In genomic region chr13:21752356-21752755, GRCm38 (mm10) we compare ENCODE assay signal across 8 mouse cellular contexts. TPM values are rescaled to one million over a fixed set of nuclear protein-coding genes. Genes with fewer than 3 reads are reported as not detected.
DNase-seq lines count a peak whose midpoint lies in the region; ATAC-seq and TF ChIP-seq lines count a peak whose summit lies in the region.

No protein-coding gene starts in this region.

- peaks cover 23% of the 10 kb centered on the region for H3K4me1 ChIP-seq in limb, embryonic 14.5 days (ENCODE audit: control insufficient read depth, insufficient read depth, low read length)

- peak; percentile 22 for DNase-seq in heart, adult 11 months
- DNase-seq in heart, postnatal 4 days, result no peak
- DNase-seq in thymus, postnatal 25 days, result peak; percentile 16
- DNase-seq in thymus, postnatal 36 days, result no peak
- no peak for DNase-seq in limb, embryonic 14.5 days (ENCODE audit: low spot score)
- DNase-seq in frontal cortex, adult 2 months (ENCODE audit: extremely low spot score in 1 of 2, low spot score in 1 of 2), result no peak
- no peak for DNase-seq in kidney, adult 18-20 months
- DNase-seq in left cerebral cortex, adult 18-20 months (ENCODE audit: low spot score in 2 of 2), result no peak

- H3K27ac ChIP-seq in limb, embryonic 14.5 days (replicated peaks; ENCODE audit: low read depth, low read length), result peak overlapping the region; percentile 89

- H3K36me3 ChIP-seq in limb, embryonic 14.5 days (ENCODE audit: control insufficient read depth, insufficient read depth, low read length), result no peaks in the 10 kb centered on the region

- H3K27me3 ChIP-seq in limb, embryonic 14.5 days (ENCODE audit: control insufficient read depth, insufficient read depth, low read length), result no peaks in the 10 kb centered on the region

- H3K4me2 ChIP-seq in limb, embryonic 14.5 days (replicated peaks; ENCODE audit: low read depth, low read length, severe bottlenecking), result peak overlapping the region; percentile 62

- TF ChIP-seq POLR2A in limb, embryonic 14.5 days (IDR thresholded peaks at IDR 0.05; ENCODE audit: borderline replicate concordance, extremely low read depth, insufficient read depth, insufficient read length), result 0 out of 2 replicates have a peak, but pooled peaks have one; percentile 32

- H3K9ac ChIP-seq in limb, embryonic 14.5 days (ENCODE audit: low read depth, low read length, severe bottlenecking), result no peak overlapping the region

- H3K9me3 ChIP-seq in limb, embryonic 14.5 days (ENCODE audit: control insufficient read depth, low read length), result no peaks in the 10 kb centered on the region

- no peak for ATAC-seq in limb, embryonic 14.5 days (ENCODE audit: low FRiP score, low read depth)

- 39% methylated on average over 3 of the region's 3 CpGs for WGBS in limb, embryonic 14.5 days

- 0 out of 2 replicates have a peak overlapping the region, but pooled peaks have one; percentile 43 for H3K4me3 ChIP-seq in limb, embryonic 14.5 days (replicated peaks; ENCODE audit: low read length)

RNA-seq across cellular contexts. Expression of gene Hist1h2ak, which starts 1.3 kb away (rescaled TPM):
- 100 to 1,000 TPM; 186 to 191 TPM for total RNA-seq in heart, postnatal 4 days (2021)
- polyA plus RNA-seq in limb, embryonic 14.5 days (2012; rRNA removed), result 26.8 and 28.1 TPM in 2 replicates
- polyA plus RNA-seq in limb, embryonic 14.5 days (2014; fragmentation: Nextera tagmentation; extraction: Ambion mirVana), result 11.0 and 17.9 TPM in 2 replicates
- polyA plus RNA-seq in frontal cortex, adult 2 months (2012; rRNA removed), result 1.1 and 1.7 TPM in 2 replicates
- total RNA-seq in left cerebral cortex, adult 18-20 months (2021), result 10 to 100 TPM; 10.2 to 19.7 TPM

RNA-seq across cellular contexts. Expression of gene Hist1h2bn, which starts 1.6 kb away (rescaled TPM):
- total RNA-seq in heart, postnatal 4 days (2021), result 100 to 1,000 TPM; 295 to 300 TPM
- polyA plus RNA-seq in limb, embryonic 14.5 days (2012; rRNA removed), result 15.3 and 18.4 TPM in 2 replicates
- 3.2 and 3.4 TPM in 2 replicates for polyA plus RNA-seq in limb, embryonic 14.5 days (2014; fragmentation: Nextera tagmentation; extraction: Ambion mirVana)
- polyA plus RNA-seq in frontal cortex, adult 2 months (2012; rRNA removed), result 0.82 and 1.9 TPM in 2 replicates
- 1 to 10 TPM; 6.3 to 9.2 TPM for total RNA-seq in left cerebral cortex, adult 18-20 months (2021)

RNA-seq across cellular contexts. Expression of gene Hist1h4k, which starts 2.1 kb away (rescaled TPM):
- total RNA-seq in heart, postnatal 4 days (2021), result 1,000 to 10,000 TPM in 1 of 2 experiments, 100 to 1,000 TPM in 1; 995 to 1,039 TPM
- 22.1 and 22.3 TPM in 2 replicates for polyA plus RNA-seq in limb, embryonic 14.5 days (2012; rRNA removed)
- polyA plus RNA-seq in limb, embryonic 14.5 days (2014; fragmentation: Nextera tagmentation; extraction: Ambion mirVana), result 1.4 and 4.0 TPM in 2 replicates
- 12.6 and 16.6 TPM in 2 replicates for polyA plus RNA-seq in frontal cortex, adult 2 months (2012; rRNA removed)
- 100 to 1,000 TPM; 420 to 436 TPM for total RNA-seq in left cerebral cortex, adult 18-20 months (2021)

RNA-seq across cellular contexts. Expression of gene Hist1h4j, which starts 17.5 kb away (rescaled TPM):
- 10 to 100 TPM; 84.6 to 87.5 TPM for total RNA-seq in heart, postnatal 4 days (2021)
- polyA plus RNA-seq in limb, embryonic 14.5 days (2012; rRNA removed), result 13.7 and 13.8 TPM in 2 replicates
- 1.00 and 1.3 TPM in 2 replicates for polyA plus RNA-seq in limb, embryonic 14.5 days (2014; fragmentation: Nextera tagmentation; extraction: Ambion mirVana)
- 3.3 and 4.1 TPM in 2 replicates for polyA plus RNA-seq in frontal cortex, adult 2 months (2012; rRNA removed)
- 10 to 100 TPM; 21.0 to 22.9 TPM for total RNA-seq in left cerebral cortex, adult 18-20 months (2021)

RNA-seq across cellular contexts. Expression of gene Hist1h1b, which starts 28.1 kb away (rescaled TPM):
- total RNA-seq in heart, postnatal 4 days (2021), result 100 to 1,000 TPM; 295 to 307 TPM
- 5.9 and 6.7 TPM in 2 replicates for polyA plus RNA-seq in limb, embryonic 14.5 days (2012; rRNA removed)
- polyA plus RNA-seq in limb, embryonic 14.5 days (2014; fragmentation: Nextera tagmentation; extraction: Ambion mirVana), result 8.9 and 13.0 TPM in 2 replicates
- polyA plus RNA-seq in frontal cortex, adult 2 months (2012; rRNA removed), result 0.18 and 0.71 TPM in 2 replicates
- total RNA-seq in left cerebral cortex, adult 18-20 months (2021), result 1 to 10 TPM; 8.4 to 9.0 TPM

Comparison
In these comparisons a context has a peak if more than half of its experiments do, and no peak if none do; other contexts are left out.
1. DNase-seq: peak in heart, adult 11 months (single experiment) and thymus, postnatal 25 days (single experiment); none in heart, postnatal 4 days (single experiment), thymus, postnatal 36 days (0 of 2), limb, embryonic 14.5 days (single experiment), frontal cortex, adult 2 months (0 of 2), kidney, adult 18-20 months (single experiment) and left cerebral cortex, adult 18-20 months (0 of 2).
2. RNA of gene Hist1h2ak, which starts 1.3 kb away (total RNA-seq): 186 to 191 TPM in heart, postnatal 4 days; 10.2 to 19.7 TPM in left cerebral cortex, adult 18-20 months; every median in the first group is over 4 times any median in the second.
3. RNA of gene Hist1h2bn, which starts 1.6 kb away (total RNA-seq): 295 to 300 TPM in heart, postnatal 4 days; 6.3 to 9.2 TPM in left cerebral cortex, adult 18-20 months; every median in the first group is over 10 times any median in the second.